Mouse (Mus musculus) frontal cortex, postnatal 10 days (tissue): Measurements from ENCODE around the gene Aurkb.
"Not testable (repeated sequence)": the region's sequence is repeated elsewhere in the genome, so short reads cannot be mapped to it uniquely, and the experiment has no call there.

Source experiments
- DNase-seq, 2 experiments: peaks; one replicate each; pipeline ENCODE4 v3.0.0; 2022; ENCODE audit warnings: low spot score in 2 of 2, mixed read lengths in 1 of 2

The Aurkb gene

DNA sequence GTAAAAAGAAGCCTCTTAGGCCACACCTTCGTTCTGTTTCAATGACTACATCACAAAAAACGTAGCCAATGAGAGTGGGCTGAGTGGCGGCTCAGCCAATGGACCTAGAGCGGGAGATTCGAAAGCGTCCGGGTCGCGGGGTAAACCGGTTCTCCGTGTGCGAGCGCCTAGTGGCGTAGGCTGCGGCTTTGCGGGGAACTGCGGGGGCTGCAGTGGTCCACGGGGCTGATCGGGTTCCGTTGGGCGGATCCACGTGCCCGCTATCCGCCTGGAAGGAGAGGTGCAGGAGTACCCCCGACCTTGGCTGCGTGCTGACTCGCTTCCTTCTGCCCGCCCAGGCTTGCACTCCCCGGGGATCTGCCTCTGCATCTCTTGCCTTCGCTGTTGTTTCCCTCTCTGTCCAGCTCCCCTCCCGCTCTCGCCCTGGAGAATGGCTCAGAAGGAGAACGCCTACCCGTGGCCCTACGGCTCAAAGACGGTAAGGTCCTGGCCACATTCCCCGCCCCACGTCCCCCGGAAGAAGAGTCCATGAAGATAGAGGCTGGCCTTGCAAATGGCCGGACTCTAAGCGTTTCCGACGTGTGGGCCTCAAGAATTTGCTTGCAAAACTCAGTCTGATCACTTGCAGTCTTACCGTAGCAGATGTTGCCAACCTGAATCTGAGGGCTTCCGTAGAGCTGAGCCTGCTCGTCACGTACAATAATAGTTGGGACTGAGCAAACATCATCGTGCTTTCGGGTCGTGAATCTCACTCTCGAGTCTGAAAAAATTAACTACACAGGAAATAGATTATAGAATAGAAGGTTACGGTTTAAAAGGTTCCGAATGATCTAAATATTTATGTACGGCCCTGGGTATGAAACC, at the start of gene Aurkb:
Gene Aurkb (plus strand): TSS at position 117 of the 864 bp plus-strand sequence.
- DNase-seq = peak; percentile 50 to 76

DNA sequence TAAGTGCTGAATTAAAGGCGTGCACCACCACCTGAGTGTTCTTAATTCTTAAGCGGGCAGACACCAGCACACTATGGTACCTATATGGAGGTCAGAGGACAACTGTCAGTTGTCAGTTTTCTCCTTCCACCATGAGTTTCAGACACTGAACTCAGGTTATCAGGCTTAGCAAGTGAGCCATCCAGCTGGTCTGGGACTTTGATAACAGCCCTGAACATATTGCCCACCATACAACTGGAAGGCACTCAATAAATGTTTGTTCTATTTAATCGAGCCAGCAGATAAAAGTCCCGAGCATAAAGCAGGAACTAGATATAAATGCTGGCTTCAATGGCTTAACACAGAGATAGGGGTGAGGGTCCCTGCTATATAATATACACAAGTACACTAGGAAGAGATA, 48.4 kb upstream of the Aurkb start:
- DNase-seq = no peak

DNA sequence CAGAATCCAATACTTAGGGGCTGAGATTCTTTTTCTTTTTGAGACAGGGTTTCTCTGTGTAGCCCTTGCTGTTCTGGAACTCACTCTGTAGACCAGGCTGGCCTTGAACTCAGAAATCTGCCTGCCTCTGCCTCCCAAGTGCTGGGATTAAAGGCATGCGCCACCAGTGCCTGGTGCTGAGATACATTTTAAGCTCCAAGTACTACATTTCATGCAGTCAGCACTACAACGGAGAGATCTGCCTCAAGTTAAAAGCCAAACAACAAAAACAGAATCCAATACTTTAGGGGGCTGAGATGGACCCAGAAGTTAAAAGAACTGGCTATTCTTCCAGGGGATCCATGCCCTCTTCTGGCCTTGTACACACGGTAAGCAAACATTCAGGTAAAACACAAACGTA, 42.7 kb upstream of the Aurkb start:
- DNase-seq = not testable (repeated sequence)

DNA sequence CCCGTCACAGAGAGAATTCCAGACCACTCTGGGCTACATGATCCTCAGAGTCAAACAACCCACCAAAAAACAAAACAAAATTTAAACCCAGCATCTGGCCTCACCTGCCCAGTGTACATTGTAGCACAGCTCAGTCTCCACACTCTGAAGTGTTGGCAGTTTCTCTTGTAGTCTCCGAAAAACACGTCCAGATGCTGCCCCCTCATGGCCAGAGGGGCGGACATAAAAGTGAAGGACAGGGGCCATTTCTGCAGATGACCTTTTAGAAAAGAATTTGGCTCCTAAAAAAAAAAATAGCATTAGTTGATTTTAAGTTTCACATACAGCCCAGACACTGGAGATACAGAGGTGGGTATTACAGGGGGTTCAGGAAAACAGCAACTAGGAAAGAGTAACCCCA, 41.9 kb upstream of the Aurkb start:
- no peak for DNase-seq

DNA sequence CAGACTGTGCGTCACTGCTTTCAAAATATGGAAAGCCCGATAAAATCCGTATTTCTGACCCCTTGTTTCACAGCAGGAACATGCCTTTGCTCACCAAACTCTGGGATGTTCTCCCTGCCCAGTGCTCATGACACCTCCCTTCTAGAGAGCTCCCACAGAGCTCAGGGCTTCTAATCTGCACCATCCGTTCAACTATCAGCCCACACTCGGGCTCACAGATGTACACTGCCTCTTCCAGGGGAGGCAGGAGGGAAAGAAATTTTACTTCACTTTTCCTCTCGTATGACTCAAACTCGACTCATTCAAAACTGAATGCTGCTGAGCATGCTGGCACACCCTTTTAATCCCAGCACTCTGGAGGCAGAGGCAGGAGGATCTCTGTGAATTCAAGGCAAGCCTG, 40.3 kb upstream of the Aurkb start:
- no peak for DNase-seq

DNA sequence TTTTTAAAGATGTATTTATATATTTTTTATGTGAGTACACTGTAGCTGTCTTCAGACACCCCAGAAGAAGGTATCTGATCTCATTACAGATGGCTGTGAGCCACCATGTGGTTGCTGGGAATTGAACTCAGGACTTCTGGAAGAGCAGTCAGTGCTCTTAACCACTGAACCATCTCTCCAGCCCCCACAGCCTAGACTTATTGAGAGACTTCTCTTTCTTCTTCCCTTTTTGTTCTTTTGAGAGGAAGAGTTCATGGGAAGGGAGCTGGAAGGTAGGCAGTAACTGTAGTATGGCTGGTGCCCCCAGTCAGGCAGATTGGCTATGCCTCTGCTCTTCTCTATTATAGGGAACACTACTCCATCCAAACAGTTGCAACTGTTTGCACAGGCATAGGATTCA, 38.9 kb upstream of the Aurkb start:
- DNase-seq = not testable (repeated sequence)

DNA sequence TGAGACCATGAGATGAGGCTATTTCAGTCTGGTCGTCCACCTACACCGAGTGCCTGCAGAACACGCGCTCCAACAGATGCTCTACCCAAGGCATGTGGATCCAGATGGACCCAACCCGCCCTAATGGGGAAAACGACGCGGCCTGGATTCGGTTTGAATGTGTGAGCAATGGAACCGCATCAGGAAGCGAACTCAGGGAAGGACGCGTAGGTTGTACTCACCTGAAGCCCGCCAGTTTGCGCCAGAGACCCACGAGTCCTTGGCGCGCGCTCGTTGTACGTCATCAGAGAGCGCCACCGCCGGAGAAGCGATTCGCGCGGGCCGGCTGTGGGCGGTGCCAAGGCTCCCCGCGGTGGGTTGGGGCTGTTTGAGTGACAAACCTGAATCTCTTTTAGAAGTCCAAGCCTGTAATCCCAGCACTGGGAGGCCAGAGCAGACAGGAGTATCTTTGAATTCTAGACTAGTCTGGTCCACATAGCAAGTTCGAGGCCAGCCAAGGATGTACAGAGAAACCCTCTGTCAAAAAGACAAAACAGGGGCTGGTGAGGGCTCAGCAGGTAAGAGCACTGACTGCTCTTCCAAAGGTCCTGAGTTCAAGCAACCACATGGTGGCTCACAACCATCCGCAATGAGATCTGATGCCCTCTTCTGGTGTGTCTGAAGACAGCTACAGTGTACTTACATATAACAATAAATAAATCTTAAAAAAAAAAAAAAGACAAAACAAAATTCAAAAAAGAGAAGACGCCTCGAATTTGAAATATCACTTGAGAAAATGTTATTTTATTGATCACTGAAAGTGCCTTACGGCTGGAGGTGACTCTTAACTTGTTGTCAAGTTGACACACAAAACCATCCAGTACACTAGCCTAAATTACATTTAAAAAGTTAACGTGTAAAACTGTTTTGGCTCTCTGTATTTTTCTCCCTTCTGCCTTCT, 37.0 kb upstream of the Aurkb start, which contains the start of gene Pfas:
Gene Pfas (minus strand): TSS at position 279 of the 940 bp plus-strand sequence.
- peak; percentile 87 to 93 for DNase-seq

DNA sequence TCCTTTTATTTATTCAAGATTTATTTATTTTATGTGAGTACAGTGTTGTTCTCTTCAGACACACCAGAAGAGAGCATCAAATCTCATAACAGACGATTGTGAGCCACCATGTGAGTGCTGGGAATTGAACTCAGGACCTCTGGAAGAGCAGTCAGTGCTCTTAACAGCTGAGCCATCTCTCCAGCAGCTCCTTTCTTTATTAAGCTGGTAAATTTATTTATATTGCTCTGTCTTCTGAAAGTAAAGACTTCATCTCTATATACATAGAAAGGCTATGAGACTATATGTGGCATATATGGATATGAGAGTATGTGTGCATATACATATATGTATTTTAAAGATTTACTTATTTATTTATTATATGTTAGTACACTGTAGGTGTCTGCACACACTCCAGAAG, 35.9 kb upstream of the Aurkb start:
- no peak for DNase-seq

DNA sequence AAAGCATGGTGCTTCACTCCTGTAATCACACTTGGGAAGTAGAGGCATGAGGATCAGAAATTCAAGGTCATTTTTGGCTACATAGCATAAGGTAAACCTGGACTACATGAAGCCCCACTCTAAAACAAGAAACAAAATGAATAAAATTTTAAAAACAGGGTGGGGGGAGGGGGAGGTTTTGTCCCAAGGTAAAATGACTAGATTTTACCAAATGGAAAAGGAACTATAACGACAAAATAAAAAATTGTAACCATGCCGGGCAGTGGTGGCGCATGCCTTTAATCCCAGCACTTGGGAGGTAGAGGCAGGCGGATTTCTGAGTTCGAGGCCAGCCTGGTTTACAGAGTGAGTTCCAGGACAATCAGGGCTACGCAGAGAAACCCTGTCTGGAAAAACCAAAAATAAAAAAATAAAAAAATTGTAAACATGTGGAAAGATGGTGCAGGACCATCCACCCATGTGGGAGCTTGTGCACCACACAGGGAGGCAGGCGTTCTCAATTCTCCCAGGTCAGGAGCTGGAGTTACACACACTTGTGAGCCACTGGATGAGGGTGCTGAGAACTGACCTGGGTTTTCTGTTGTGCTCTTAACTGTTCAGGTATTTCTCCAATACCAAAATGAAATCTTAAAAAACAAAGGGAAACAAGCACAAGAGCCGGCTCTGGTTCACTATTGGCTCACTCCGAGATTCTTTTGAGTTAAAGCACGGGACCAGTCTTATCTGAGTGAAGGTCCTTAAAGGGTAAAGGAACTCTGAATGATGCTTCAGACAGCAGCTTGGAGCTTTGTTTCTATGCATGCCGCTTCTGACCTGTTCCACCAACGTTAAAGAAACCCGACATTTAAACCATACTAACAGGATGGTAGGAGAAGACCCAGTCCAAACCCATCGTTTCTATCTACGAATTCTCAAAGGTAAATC, 34.8 kb upstream of the Aurkb start:
- no peak for DNase-seq

DNA sequence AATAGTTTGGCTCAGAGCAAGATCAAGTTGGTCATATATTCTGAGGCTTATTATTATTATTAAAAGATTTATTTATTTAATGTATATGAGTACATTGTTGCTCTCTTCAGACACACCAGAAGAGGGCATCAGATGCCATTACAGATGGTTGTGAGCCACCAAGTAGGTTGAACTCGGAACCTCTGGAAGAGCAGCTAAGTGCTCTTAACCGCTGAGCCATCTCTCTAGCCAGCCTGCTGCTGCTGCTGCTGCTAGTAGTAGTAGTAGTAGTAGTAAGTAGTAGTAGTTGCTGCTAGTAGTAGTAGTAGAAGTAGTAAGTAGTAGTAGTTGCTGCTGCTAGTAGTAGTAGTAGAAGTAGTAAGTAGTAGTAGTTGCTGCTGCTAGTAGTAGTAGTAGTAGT, 34.0 kb upstream of the Aurkb start:
- DNase-seq = not testable (repeated sequence)

DNA sequence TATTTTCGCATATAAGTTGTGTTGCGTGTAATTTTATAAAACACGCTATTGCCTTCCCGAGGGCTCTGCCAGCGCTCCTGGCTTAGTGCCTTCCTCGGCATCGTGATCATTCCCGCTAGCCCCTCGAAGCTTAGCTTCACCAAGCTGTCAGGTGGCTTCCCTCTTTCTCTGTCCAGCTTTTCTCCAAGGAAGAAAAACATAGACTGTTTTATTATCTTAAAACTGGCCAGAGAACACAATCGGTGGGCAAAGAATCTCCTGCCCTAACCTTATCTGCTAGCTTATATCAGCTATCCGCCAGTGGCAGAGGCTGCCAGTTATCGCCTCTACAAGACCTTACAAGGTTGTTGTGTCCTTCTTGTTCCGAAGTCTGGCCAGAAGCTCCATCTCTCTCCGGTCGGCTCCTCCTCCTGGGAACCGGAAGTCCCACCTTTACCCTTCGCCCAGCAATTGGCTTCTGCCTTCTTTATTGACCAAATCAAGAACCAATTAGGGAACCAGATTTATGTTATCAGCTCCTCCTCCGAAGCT, 33.3 kb upstream of the Aurkb start:
- DNase-seq = peak; percentile 77 to 80

DNA sequence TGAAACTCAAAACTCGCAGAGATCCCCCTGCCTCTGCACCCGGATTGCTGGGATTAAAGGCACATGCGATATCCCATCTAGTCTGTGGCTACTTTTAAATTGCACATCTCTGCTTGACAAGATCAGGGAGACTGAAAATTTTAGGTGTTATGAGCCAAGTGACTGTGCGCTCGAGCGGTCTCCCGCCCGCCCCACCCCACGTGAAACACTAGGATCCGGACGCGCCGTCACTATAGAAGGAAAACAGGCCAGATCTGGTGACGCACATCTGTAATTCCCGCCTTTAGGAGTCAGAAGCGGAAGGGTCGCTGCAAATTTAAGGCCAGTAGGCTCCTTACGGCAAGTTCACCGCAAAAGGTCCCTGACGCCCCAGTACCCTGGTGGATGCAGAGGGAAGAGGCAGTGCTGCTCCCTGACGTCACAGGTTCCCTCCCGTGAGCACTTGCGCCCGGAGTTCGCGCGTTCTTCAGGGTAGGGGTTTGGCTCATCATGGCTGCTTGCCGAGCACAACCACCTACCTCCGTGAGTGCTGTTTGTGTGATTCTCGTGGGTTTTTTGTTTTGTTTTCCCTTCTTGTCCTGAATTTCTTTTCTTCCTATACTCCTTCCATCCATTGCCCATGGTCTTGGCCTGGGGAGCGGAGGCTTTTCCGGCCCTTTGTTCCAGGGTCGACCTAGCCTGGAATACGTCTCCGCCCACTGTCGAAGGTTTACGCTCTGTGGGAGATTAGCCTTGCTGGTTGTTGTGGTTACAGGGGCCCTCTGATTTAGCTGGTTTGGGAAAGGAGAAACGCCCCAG, 29.6 kb upstream of the Aurkb start, which contains the start of gene Ctc1:
Gene Ctc1 (plus strand): TSS at position 268 of the 798 bp plus-strand sequence.
- DNase-seq = peak; percentile 81 to 88

DNA sequence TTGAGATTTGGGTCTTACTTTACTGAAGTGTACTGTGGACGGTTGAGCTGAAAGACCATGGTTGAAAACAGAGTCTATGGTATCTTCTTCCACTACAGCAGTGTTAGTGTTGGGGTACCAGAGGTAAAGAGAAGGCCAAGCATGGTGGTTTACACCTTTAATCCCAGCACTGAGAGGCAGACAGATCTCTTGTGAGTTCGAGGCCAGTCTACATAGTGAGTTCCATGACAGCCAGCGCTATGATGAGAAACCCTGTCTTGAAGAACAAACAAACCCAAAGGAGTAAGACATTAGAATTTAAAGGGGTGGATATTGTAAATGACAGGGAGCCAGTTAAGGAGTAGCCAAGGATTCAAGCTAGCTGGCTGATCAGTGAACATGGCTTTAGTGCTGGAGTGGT, 28.7 kb upstream of the Aurkb start:
- DNase-seq = no peak

DNA sequence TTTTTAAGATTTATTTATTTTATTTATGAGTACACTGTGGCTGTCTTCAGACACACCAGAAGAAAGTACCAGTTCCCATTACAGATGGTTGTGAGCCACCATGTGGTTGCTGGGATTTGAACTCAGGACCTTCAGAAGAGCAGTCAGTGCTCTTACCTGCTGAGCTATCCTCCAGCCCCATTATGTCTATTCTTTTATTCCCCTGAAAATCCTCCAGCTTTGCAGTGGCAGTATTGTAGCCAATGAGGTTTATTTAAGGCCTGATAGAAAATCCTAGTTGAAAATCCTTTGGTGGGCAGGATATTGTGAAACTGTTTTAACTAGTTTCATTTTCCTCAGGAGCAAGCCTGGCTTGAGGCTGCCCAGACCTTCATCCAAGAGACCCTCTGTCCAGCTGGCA, 24.8 kb upstream of the Aurkb start:
- DNase-seq = no peak

DNA sequence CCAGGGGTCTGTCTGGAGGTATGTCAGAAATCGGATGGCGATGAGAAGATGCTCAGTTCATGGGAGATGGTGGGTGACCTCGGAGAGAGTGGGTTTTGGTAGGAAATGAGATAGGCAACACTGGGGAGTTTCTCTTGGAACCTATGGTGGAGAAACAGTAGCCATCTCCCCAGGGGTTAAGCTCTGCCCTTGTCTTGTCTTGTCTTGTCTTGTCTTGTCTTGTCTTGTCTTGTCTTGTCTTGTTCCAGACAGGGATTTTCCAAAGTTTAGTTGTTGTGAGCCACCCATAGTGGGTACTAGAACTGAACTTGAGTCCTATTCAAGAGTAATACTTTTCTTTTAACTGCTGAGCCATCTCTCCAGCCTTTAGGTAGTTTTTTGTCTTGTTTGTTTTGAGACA, 18.9 kb upstream of the Aurkb start:
- no peak for DNase-seq

DNA sequence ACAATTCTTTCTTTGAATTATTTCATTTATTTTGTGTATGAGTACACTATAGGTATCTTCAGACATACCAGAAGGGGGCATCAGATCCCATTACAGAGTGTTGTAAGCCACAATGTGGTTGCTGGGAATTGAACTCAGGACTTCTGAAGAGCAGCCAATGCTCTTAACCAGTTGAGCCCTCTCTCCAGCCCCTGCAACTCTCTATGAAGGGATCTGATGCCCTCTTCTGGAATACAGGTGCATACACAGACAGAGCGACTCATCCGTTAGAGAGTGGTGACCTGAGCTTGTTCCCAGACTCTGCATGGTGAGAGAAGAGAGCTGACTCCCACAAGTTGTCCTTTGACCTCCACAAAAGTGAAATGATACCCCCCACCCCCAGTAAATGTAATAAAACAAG, 16.6 kb upstream of the Aurkb start:
- no peak for DNase-seq

DNA sequence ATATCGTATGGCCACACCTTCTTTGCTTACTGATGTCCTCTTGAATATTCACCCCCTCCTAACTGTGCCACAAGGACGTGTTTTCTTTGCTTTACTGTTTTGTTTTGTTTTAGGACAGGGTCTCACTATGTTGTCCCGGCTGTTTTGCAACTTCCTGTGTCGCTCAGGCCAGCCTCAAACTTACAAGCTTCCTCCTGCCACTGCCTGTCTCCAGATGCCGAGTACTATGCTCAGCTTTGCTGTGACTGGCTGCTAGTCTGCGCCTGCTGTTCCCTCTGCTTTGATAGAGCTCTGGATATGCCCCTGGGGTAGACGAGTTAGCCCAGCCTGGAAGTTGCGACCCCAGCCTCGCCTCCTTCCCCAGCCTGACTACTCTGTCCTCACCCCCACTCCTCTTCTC, 11.9 kb upstream of the Aurkb start:
- no peak for DNase-seq

DNA sequence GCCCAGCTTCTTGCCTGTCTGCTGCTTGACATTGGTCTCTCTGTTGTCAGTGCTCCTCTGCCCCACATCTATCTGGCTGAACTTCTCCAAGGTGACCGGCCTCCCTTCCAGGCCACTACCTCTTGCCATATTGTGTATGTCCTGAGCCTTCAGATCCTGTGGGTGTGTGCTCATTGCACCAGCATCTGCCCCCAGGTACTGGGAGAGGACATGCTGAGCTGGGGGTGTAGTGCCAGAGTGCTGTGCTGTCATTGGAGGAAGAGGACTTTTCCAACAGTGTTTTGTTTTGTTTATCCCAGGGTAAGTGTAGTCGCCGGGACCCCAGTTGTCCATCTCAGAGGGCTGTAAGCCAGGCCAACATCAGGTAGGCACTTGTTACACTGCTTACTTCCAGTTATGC, 10.9 kb upstream of the Aurkb start:
- DNase-seq = no peak

DNA sequence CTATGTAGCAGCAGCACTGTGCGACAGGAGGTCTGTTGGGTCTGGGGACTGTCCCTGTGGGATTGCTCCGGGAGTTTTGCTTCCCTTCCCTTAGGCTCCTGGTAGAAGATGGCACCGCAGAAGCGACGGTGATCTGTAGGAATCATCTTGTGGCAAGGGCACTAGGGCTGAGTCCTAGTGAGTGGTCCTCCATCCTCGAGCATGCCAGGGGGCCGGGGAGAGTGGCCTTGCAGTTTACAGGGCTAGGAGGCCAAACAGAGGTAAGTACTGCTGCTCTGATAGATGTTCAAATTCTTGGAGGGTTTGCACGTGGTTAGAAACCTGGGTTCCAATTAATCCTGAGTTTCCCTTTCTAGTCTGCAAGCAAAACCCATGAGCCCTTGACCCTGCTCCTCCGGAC, 10.0 kb upstream of the Aurkb start:
- DNase-seq = no peak

DNA sequence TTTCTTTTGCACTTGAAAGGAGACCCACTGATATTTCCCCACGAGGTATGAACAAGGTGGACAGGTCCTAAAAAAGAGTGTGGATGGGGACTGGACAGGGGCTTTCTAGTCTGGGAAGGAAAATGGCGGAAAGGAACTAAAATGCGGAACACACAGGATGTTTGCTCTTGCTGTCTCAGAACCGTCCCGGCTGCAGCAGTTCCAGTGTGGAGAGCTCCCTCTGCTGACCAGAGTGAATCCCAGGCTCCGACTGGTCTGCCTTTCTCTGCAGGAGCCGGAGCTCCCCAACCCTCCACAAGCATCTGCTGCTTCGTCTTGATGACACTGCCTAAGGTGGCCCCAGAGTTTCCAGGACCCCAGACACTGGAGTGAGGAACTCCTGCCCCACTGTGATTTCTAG, 9.6 kb upstream of the Aurkb start:
- DNase-seq = peak; percentile 82 to 85
